Mouse (Mus musculus) layer of hippocampus, adult 8-10 months (tissue): ENCODE data around the gene Zfp536. TPM values are rescaled to one million over a fixed set of nuclear protein-coding genes. Genes with fewer than 3 reads are reported as not detected.
"Not testable (repeated sequence)": the region's sequence is repeated elsewhere in the genome, so short reads cannot be mapped to it uniquely, and the experiment has no call there.

Source experiments
- DNase-seq, 2 experiments: peaks; one replicate each; pipeline ENCODE4 v3.0.0; 2022; ENCODE audit warnings: low spot score in 2 of 2
- total RNA-seq, 4 experiments: library from RNA; stranded (reverse); gene quantifications; 2 replicates each; pipeline ENCODE4 v1.2.4; 2022

Gene Zfp536
- total RNA-seq, 4 experiments from 2014 or later: 48.4 to 50.9 (median 49.8) TPM

- no peak for DNase-seq
Observed at GRCm38 (mm10) chr7:37608556-37608955, 164.9 kb downstream of the Zfp536 start.

GRCm38 (mm10) chr7:37607906-37608305, 165.5 kb downstream of the Zfp536 start:
- DNase-seq: no peak

- no peak for DNase-seq
Observed at GRCm38 (mm10) chr7:37606472-37606871, 167.0 kb downstream of the Zfp536 start.

GRCm38 (mm10) chr7:37603525-37603909, 169.9 kb downstream of the Zfp536 start:
- not testable (repeated sequence) for DNase-seq

- no peak for DNase-seq
Observed at GRCm38 (mm10) chr7:37602871-37603524, 170.4 kb downstream of the Zfp536 start.

- DNase-seq: no peak
Observed at GRCm38 (mm10) chr7:37600318-37600717, 173.1 kb downstream of the Zfp536 start.

GRCm38 (mm10) chr7:37594211-37595030, 179.0 kb downstream of the Zfp536 start:
- DNase-seq: no peak

- DNase-seq: no peak
Observed at GRCm38 (mm10) chr7:37593566-37593965, 179.9 kb downstream of the Zfp536 start.

- DNase-seq: no peak
Observed at GRCm38 (mm10) chr7:37586694-37587093, 186.7 kb downstream of the Zfp536 start.

GRCm38 (mm10) chr7:37581262-37581661, 192.2 kb downstream of the Zfp536 start:
- no peak for DNase-seq

GRCm38 (mm10) chr7:37580554-37580953, 192.9 kb downstream of the Zfp536 start:
- no peak for DNase-seq

- no peak for DNase-seq
Observed at GRCm38 (mm10) chr7:37572021-37572420, 201.4 kb downstream of the Zfp536 start.

GRCm38 (mm10) chr7:37568811-37569500, 204.5 kb downstream of the Zfp536 start:
- DNase-seq: no peak

- no peak for DNase-seq
Observed at GRCm38 (mm10) chr7:37568041-37568440, 205.4 kb downstream of the Zfp536 start.

- DNase-seq: no peak
Observed at GRCm38 (mm10) chr7:37566019-37566418, 207.4 kb downstream of the Zfp536 start.

- no peak for DNase-seq
Observed at GRCm38 (mm10) chr7:37565371-37565770, 208.1 kb downstream of the Zfp536 start.

- no peak for DNase-seq
Observed at GRCm38 (mm10) chr7:37564644-37565043, 208.8 kb downstream of the Zfp536 start.

GRCm38 (mm10) chr7:37563831-37564400, 209.5 kb downstream of the Zfp536 start:
- no peak for DNase-seq

- peak; percentile 42 to 48 for DNase-seq
Observed at GRCm38 (mm10) chr7:37563171-37563574, 210.3 kb downstream of the Zfp536 start.

- DNase-seq: no peak
Observed at GRCm38 (mm10) chr7:37562505-37562904, 210.9 kb downstream of the Zfp536 start.

- DNase-seq: no peak
Observed at GRCm38 (mm10) chr7:37560581-37560980, 212.9 kb downstream of the Zfp536 start.

GRCm38 (mm10) chr7:37559851-37560250, 213.6 kb downstream of the Zfp536 start:
- DNase-seq: no peak
